Mouse (Mus musculus) stomach, embryonic 16.5 days (tissue): Measurements from ENCODE around the gene Ndufv1. TPM values are rescaled to one million over a fixed set of nuclear protein-coding genes. Genes with fewer than 3 reads are reported as not detected.
"Not testable (repeated sequence)": the region's sequence is repeated elsewhere in the genome, so short reads cannot be mapped to it uniquely, and the experiment has no call there.

Experiments
- ATAC-seq: fragments of 200-750 bp; cut with Nextera tagmentation; 2 replicates; pipeline ENCODE4 v1.8.0; 2017; ENCODE audit warnings: moderate number of reproducible peaks, moderate TSS enrichment; ENCODE audit not compliant: insufficient read depth, low FRiP score
- H3K27ac ChIP-seq: fragments of 300-500 bp; sonication (generic); 2 replicates; pipeline ENCODE4 v1.5.1; 2014; ENCODE audit warnings: low read length
- H3K27me3 ChIP-seq: fragments of 300-500 bp; sonication (generic); 2 replicates; pipeline ENCODE4 v1.6.1; 2014; ENCODE audit warnings: low read length, control low read depth, mixed read lengths; ENCODE audit not compliant: control insufficient read depth, insufficient read depth
- H3K36me3 ChIP-seq: fragments of 300-500 bp; sonication (generic); 2 replicates; pipeline ENCODE4 v1.6.1; 2014; ENCODE audit warnings: low read length; ENCODE audit not compliant: control insufficient read depth, insufficient read depth
- H3K4me1 ChIP-seq: fragments of 300-500 bp; sonication (generic); 2 replicates; pipeline ENCODE4 v1.6.1; 2014; ENCODE audit warnings: low read length, control low read depth, mixed read lengths; ENCODE audit not compliant: control insufficient read depth, insufficient read depth
- H3K4me2 ChIP-seq: fragments of 300-500 bp; sonication (generic); 2 replicates; pipeline ENCODE4 v1.6.1; 2014; ENCODE audit warnings: low read depth, low read length, mixed read lengths
- H3K4me3 ChIP-seq: fragments of 300-500 bp; sonication (generic); replicated peaks from 2 replicates; pipeline ENCODE4 v1.5.1; 2014; ENCODE audit warnings: mild to moderate bottlenecking, low read length
- H3K9ac ChIP-seq: fragments of 300-500 bp; sonication (generic); 2 replicates; pipeline ENCODE4 v1.6.1; 2014; ENCODE audit warnings: low read length
- H3K9me3 ChIP-seq: fragments of 300-500 bp; sonication (generic); replicated peaks from 2 replicates; pipeline ENCODE4 v1.6.1; 2016; ENCODE audit warnings: low read length, control low read depth; ENCODE audit not compliant: control insufficient read depth
- WGBS: fragments of 180-500 bp; shearing (Covaris S2); extraction: QIAGEN DNeasy Blood & Tissue Kit; methylation state at CpG from one replicate; pipeline ENCODE4 v1.1.7; 2014; 5-methylcytosine and 5-hydroxymethylcytosine counted together
- polyA plus RNA-seq: library from polyadenylated mRNA; unstranded; fragments of >200 nt; fragmentation: Nextera tagmentation; extraction: Ambion mirVana; gene quantifications from 2 replicates; pipeline ENCODE4 v1.2.1, GENCODE M21; 2015

The Ndufv1 gene
- polyA plus RNA-seq, 1 experiment from 2014 or later, result 223 TPM

DNA sequence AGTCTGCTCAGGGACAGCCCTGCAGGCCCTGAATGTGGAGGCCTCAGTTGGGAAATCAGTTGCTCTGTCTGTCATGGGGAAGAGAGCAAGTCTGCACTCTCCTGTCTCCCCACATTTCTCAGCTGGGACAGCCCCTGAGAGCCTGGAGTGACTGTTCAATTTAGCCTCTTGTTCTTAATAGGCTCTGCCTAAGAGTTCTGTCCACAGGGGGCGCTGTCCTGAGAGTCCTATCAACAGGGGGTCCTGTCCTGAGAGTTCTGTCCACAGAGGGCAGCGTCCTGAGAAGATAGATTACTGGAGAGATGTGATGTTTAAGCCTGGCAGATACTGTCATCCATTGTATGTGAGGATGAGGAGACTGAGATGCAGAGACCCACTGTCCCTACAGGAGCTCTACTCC lies 50.1 kb downstream of the Ndufv1 start:
- no peak overlapping the region for H3K4me3 ChIP-seq
- WGBS, result 13% methylated on average over 2 of the region's 2 CpGs
- H3K36me3 ChIP-seq, result no peaks in the 10 kb centered on the region
- H3K9me3 ChIP-seq, result no peaks in the 10 kb centered on the region
- ATAC-seq, result no peak
- no peak overlapping the region for H3K4me2 ChIP-seq
- no peaks in the 10 kb centered on the region for H3K4me1 ChIP-seq
- no peak overlapping the region for H3K27ac ChIP-seq
- no peak overlapping the region for H3K9ac ChIP-seq
- no peaks in the 10 kb centered on the region for H3K27me3 ChIP-seq

- not testable (repeated sequence) for H3K4me1 ChIP-seq, H3K4me3 ChIP-seq, ATAC-seq, H3K27ac ChIP-seq, H3K9me3 ChIP-seq, H3K27me3 ChIP-seq, H3K36me3 ChIP-seq, H3K9ac ChIP-seq, H3K4me2 ChIP-seq
- WGBS, result 78% methylated on average over 6 of the region's 6 CpGs
These were observed 50.8 kb downstream of the Ndufv1 start for GRCm38 (mm10) chr19:3961805-3962204.

DNA sequence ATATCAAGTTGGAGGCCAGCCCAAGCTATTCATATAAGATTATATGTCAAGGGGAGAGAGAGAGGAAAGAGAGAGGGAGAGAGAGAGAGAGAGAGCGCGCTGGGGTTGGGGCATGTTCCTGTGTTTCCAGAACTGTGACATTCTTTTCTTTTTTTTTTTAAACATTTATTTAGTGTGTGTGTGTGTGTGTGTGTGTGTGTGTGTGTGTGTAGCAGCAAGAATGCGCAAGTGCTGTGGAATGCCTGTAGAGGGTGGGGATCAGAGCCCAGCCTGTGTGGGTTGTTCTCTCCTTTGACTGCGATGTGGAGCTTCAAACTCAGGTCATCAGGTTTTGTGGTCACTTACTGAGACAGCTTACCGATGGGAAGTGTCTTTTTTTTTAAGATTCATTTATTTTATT lies 52.4 kb downstream of the Ndufv1 start:
- H3K9ac ChIP-seq, result no peak overlapping the region
- no peak for ATAC-seq
- no peaks in the 10 kb centered on the region for H3K36me3 ChIP-seq
- H3K27ac ChIP-seq, result no peak overlapping the region
- H3K27me3 ChIP-seq, result no peaks in the 10 kb centered on the region
- no peaks in the 10 kb centered on the region for H3K9me3 ChIP-seq
- H3K4me2 ChIP-seq, result no peak overlapping the region
- no peaks in the 10 kb centered on the region for H3K4me1 ChIP-seq
- 65% methylated on average over 5 of the region's 5 CpGs for WGBS
- H3K4me3 ChIP-seq, result no peak overlapping the region

- no peaks in the 10 kb centered on the region for H3K9me3 ChIP-seq
- no peaks in the 10 kb centered on the region for H3K36me3 ChIP-seq
- no peak overlapping the region for H3K4me2 ChIP-seq
- H3K27me3 ChIP-seq, result no peaks in the 10 kb centered on the region
- no peak overlapping the region for H3K4me3 ChIP-seq
- no peak overlapping the region for H3K9ac ChIP-seq
- H3K27ac ChIP-seq, result no peak overlapping the region
- ATAC-seq, result no peak
- H3K4me1 ChIP-seq, result no peaks in the 10 kb centered on the region
These were observed 53.6 kb downstream of the Ndufv1 start for GRCm38 (mm10) chr19:3959030-3959429.

DNA sequence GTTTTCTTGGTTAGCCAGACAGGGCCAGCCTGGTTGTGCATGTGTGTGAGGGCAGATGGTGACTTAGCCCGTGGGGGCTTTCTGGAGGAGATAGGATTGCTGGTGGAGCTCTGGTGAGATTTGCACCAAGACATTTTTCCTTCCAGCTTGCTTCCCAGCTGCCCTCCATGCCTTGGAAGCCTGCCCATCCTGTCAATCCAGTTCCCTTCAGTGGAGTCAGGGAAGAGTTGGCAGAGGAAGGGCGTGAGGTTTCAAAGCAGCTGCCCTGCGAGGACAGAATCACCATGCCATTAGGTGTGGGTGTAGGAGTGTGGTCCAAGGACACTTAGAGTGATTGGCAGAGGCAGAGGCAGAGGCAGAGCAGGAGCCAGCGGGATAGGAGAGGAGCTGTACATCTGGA lies 54.1 kb downstream of the Ndufv1 start, which contains the start of gene Aldh3b3:
Gene Aldh3b3, plus strand, starts transcription at position 176 of the 400 bp plus-strand sequence.
- no peaks in the 10 kb centered on the region for H3K4me1 ChIP-seq
- H3K4me2 ChIP-seq, result no peak within 1 kb of the TSS
- H3K27me3 ChIP-seq, result no peaks in the 10 kb centered on the region
- ATAC-seq, result no peak
- 58% methylated on average over 4 of the region's 4 CpGs for WGBS
- no peak within 1 kb of the TSS; the same call in 1 of the 2 replicates for H3K9ac ChIP-seq
- H3K27ac ChIP-seq, result no peak within 1 kb of the TSS
- H3K4me3 ChIP-seq, result no peak within 1 kb of the TSS
- H3K9me3 ChIP-seq, result no peaks in the 10 kb centered on the region
- H3K36me3 ChIP-seq, result no peaks in the 10 kb centered on the region

Other genes starting within 250 kb of the Ndufv1 start
- gene Kmt5b, start 245.4 kb downstream of the Ndufv1 start, polyA plus RNA-seq, result 22.2 and 22.6 TPM in 2 replicates
- gene Chka, start 161.0 kb downstream of the Ndufv1 start, polyA plus RNA-seq, result 42.2 and 44.4 TPM in 2 replicates
- gene Tcirg1, start 105.7 kb downstream of the Ndufv1 start, polyA plus RNA-seq, result 43.1 and 46.6 TPM in 2 replicates
- 271 and 298 TPM in 2 replicates for gene Ndufs8, start 100.0 kb downstream of the Ndufv1 start, polyA plus RNA-seq
- gene Aldh3b1, start 83.0 kb downstream of the Ndufv1 start, polyA plus RNA-seq, result 3.5 and 4.9 TPM in 2 replicates
- gene Unc93b1, start 77.6 kb downstream of the Ndufv1 start, polyA plus RNA-seq, result 25.6 and 29.9 TPM in 2 replicates
- 0.39 and 0.92 TPM in 2 replicates for gene Aldh3b3, start 54.2 kb downstream of the Ndufv1 start, polyA plus RNA-seq
- gene Aldh3b2, start 40.5 kb downstream of the Ndufv1 start, polyA plus RNA-seq, result 44.0 and 68.7 TPM in 2 replicates
- 7.8 and 10.2 TPM in 2 replicates for gene Acy3, start 26.2 kb downstream of the Ndufv1 start, polyA plus RNA-seq
- 0.17 TPM in 1 of 2 replicates, not detected in the other for gene Tbx10, start 20.1 kb downstream of the Ndufv1 start, polyA plus RNA-seq
- 30.5 and 31.3 TPM in 2 replicates for gene Nudt8, start 12.2 kb downstream of the Ndufv1 start, polyA plus RNA-seq
- gene Gm49405, start 12.2 kb downstream of the Ndufv1 start, polyA plus RNA-seq, result 2.8 and 3.4 TPM in 2 replicates
- gene Doc2g, start 9.5 kb downstream of the Ndufv1 start, polyA plus RNA-seq, result 3.8 and 4.8 TPM in 2 replicates
- 793 and 833 TPM in 2 replicates for gene Gstp1, start 25.2 kb upstream of the Ndufv1 start, polyA plus RNA-seq
- gene Gstp2, start 33.2 kb upstream of the Ndufv1 start, polyA plus RNA-seq, result 24.2 and 28.7 TPM in 2 replicates
- gene Gstp3, start 46.8 kb upstream of the Ndufv1 start, polyA plus RNA-seq, result 5.3 and 6.1 TPM in 2 replicates
- gene Cabp2, start 68.8 kb upstream of the Ndufv1 start, polyA plus RNA-seq, result 2.9 and 4.2 TPM in 2 replicates
- gene Cdk2ap2, start 84.4 kb upstream of the Ndufv1 start, polyA plus RNA-seq, result 115 and 128 TPM in 2 replicates
- 13.8 and 14.9 TPM in 2 replicates for gene Pitpnm1, start 87.2 kb upstream of the Ndufv1 start, polyA plus RNA-seq
- gene Aip, start 113.1 kb upstream of the Ndufv1 start, polyA plus RNA-seq, result 86.9 and 90.8 TPM in 2 replicates
- not detected in 2 replicates for gene Gpr152, start 127.0 kb upstream of the Ndufv1 start, polyA plus RNA-seq
- gene Cabp4, start 131.2 kb upstream of the Ndufv1 start, polyA plus RNA-seq, result 0.12 TPM in 1 of 2 replicates, not detected in the other
- 176 and 182 TPM in 2 replicates for gene Coro1b, start 135.8 kb upstream of the Ndufv1 start, polyA plus RNA-seq
- 5.8 and 6.2 TPM in 2 replicates for gene Ptprcap, start 140.8 kb upstream of the Ndufv1 start, polyA plus RNA-seq
- 50.2 and 60.4 TPM in 2 replicates for gene Rps6kb2, start 150.5 kb upstream of the Ndufv1 start, polyA plus RNA-seq
- gene Carns1, start 162.7 kb upstream of the Ndufv1 start, polyA plus RNA-seq, result 1.8 and 3.1 TPM in 2 replicates
- gene Tbc1d10c, start 178.5 kb upstream of the Ndufv1 start, polyA plus RNA-seq, result 3.6 and 3.8 TPM in 2 replicates
- gene Ppp1ca, start 179.3 kb upstream of the Ndufv1 start, polyA plus RNA-seq, result 727 and 779 TPM in 2 replicates
- 26.2 and 26.7 TPM in 2 replicates for gene Rad9a, start 188.9 kb upstream of the Ndufv1 start, polyA plus RNA-seq
- 5.3 and 6.3 TPM in 2 replicates for gene Clcf1, start 201.4 kb upstream of the Ndufv1 start, polyA plus RNA-seq
- not detected in 2 replicates for gene AC109138.7, start 201.6 kb upstream of the Ndufv1 start, polyA plus RNA-seq
- gene Pold4, start 219.1 kb upstream of the Ndufv1 start, polyA plus RNA-seq, result 36.3 and 38.0 TPM in 2 replicates